Mouse (Mus musculus) naive thymus-derived CD4-positive, alpha-beta T cell, adult 5 months (primary cell): ENCODE results near the gene Psg19. TPM values are rescaled to one million over a fixed set of nuclear protein-coding genes. Genes with fewer than 3 reads are reported as not detected.

Experiments
- polyA plus RNA-seq: library from polyadenylated mRNA; unstranded; fragments of 100-300 nt; shearing (Covaris generic); gene quantifications from one replicate; pipeline ENCODE4 v1.2.1, GENCODE M21; 2017

The Psg19 gene
- not detected for polyA plus RNA-seq

GRCm38 (mm10) chr7:18798420-18798819, at the start of gene Psg19:
Gene Psg19, minus strand, starts transcription at chr7:18798520.

GRCm38 (mm10) chr7:18839865-18840264, 41.5 kb upstream of the Psg19 start, which contains the start of gene Mill2:
Gene Mill2, plus strand, starts transcription at chr7:18839966.

GRCm38 (mm10) chr7:18821507-18821906, 23.2 kb upstream of the Psg19 start, which contains the start of gene Psg17:
Gene Psg17, minus strand, starts transcription at chr7:18821607.

Other genes starting within 250 kb of the Psg19 start
- not detected for gene Psg27, start 231.2 kb downstream of the Psg19 start, polyA plus RNA-seq
- not detected for gene Psg23, start 182.0 kb downstream of the Psg19 start, polyA plus RNA-seq
- not detected for gene Psg21, start 141.8 kb downstream of the Psg19 start, polyA plus RNA-seq
- not detected for gene Psg20, start 112.3 kb downstream of the Psg19 start, polyA plus RNA-seq
- not detected for gene Psg22, start 80.4 kb downstream of the Psg19 start, polyA plus RNA-seq
- not detected for gene Psg17, start 23.1 kb upstream of the Psg19 start, polyA plus RNA-seq
- gene Mill2, start 41.4 kb upstream of the Psg19 start, polyA plus RNA-seq, result not detected
- gene Pglyrp1, start 72.8 kb upstream of the Psg19 start, polyA plus RNA-seq, result 6.5 TPM
- gene Ccdc61, start 111.9 kb upstream of the Psg19 start, polyA plus RNA-seq, result 21.1 TPM
- gene Nova2, start 127.4 kb upstream of the Psg19 start, polyA plus RNA-seq, result not detected
- gene Nanos2, start 188.9 kb upstream of the Psg19 start, polyA plus RNA-seq, result not detected
- 5.7 TPM for gene Mypop, start 192.7 kb upstream of the Psg19 start, polyA plus RNA-seq
- 40.1 TPM for gene Irf2bp1, start 205.5 kb upstream of the Psg19 start, polyA plus RNA-seq
- not detected for gene Foxa3, start 225.0 kb upstream of the Psg19 start, polyA plus RNA-seq
- 23.5 TPM for gene Sympk, start 225.9 kb upstream of the Psg19 start, polyA plus RNA-seq